Mouse (Mus musculus): Measurements from ENCODE around the gene Smap1. TPM values are rescaled to one million over a fixed set of nuclear protein-coding genes. Genes with fewer than 3 reads are reported as not detected.

Smap1 gene
- polyA plus RNA-seq, 2 experiments, result 27.4 to 29.0 TPM

DNA sequence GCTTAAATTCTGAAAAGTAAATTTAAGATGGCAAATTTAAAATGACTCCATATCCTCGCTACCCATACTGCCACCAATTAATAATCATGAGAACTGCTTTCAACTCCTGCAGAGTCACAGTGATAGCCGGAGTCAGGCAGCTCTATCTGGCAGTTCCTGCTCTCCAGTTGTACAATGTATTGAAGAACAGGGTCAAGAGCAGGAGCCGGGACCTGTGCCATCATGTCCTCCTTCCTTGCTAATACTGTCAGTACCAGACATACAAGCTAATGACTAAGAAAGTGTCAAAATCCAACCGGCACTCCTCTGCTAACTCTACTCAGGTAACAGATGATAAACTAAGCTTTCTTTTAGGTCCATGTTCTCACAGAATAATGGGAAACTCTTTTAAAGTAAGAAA lies 3.0 kb downstream of the Smap1 start:
- Histone ChIP-seq H3K36me3 (replicated peaks; ENCODE audit: control insufficient read depth, insufficient read depth, low read depth) (no peaks in the 10 kb centered on the region), H3K4me3 (ENCODE audit: insufficient read depth in 1 of 2, low read depth in 2 of 2, low read length in 2 of 2) (no peak overlapping the region), H3K27ac (no peak overlapping the region), H3K9me3 (ENCODE audit: control insufficient read depth, low read length) (no peaks in the 10 kb centered on the region), H3K4me1 (replicated peaks; ENCODE audit: control insufficient read depth in 2 of 2, insufficient read depth in 2 of 2, low read length in 1 of 2) (peaks cover 29 to 40% of the 10 kb centered on the region in 2 experiments), H3K4me2 (ENCODE audit: low read depth) (no peak overlapping the region; the same call in 1 of the 2 replicates), H3K27me3 (ENCODE audit: control insufficient read depth, insufficient read depth, low read length) (no peaks in the 10 kb centered on the region), H3K9ac (replicated peaks) (no peak overlapping the region)
- ATAC-seq (ENCODE audit: insufficient read depth) (no peak), DNase-seq (ENCODE audit: low read depth in 3 of 3, low spot score in 3 of 3) (no peak)
- TF ChIP-seq CTCF (IDR thresholded peaks at IDR 0.05; ENCODE audit: low read depth), result no peak
- no peak for TF ChIP-seq EP300 (IDR thresholded peaks at IDR 0.05; ENCODE audit: low read depth)
- 63% methylated on average over 4 of the region's 4 CpGs for WGBS (ENCODE audit: insufficient replicate concordance)

DNA sequence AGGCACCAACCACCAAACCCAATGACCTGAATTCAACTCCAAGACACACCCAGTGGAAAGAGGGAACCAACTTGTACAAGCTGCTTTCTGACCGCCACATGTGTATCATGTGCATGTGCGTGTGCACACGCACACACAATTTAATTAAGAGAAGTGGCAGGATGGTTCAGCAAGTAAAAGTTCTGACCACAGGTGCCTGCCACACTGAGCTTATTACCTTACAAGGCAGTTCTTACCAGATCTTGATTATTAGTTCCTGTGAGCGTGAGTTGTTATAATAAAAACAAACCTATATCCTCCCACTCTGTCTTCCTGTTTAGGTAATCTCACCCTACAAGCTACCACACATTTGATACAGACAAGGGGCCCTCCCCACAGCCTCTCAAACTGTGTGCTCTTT lies 6.6 kb downstream of the Smap1 start:
- H3K9me3 ChIP-seq (ENCODE audit: control insufficient read depth, low read length), result no peaks in the 10 kb centered on the region
- 25% methylated on average over 4 of the region's 4 CpGs for WGBS (ENCODE audit: insufficient replicate concordance)
- H3K27me3 ChIP-seq (ENCODE audit: control insufficient read depth, insufficient read depth, low read length), result no peaks in the 10 kb centered on the region
- H3K9ac ChIP-seq (replicated peaks), result peak overlapping the region; percentile 33; the same call in 1 of the 2 replicates
- peaks cover 21 to 29% of the 10 kb centered on the region in 2 experiments for H3K4me1 ChIP-seq (replicated peaks; ENCODE audit: control insufficient read depth in 2 of 2, insufficient read depth in 2 of 2, low read length in 1 of 2)
- no peaks in the 10 kb centered on the region for H3K36me3 ChIP-seq (replicated peaks; ENCODE audit: control insufficient read depth, insufficient read depth, low read depth)
- ATAC-seq (ENCODE audit: insufficient read depth), result peak; percentile 62; the same call in 1 of the 2 replicates
- no peak for DNase-seq (ENCODE audit: low read depth in 3 of 3, low spot score in 3 of 3)
- TF ChIP-seq CTCF (IDR thresholded peaks at IDR 0.05; ENCODE audit: low read depth) (no peak), EP300 (IDR thresholded peaks at IDR 0.05; ENCODE audit: low read depth) (peak; percentile 22; the same call in 1 of the 2 replicates)
- H3K27ac ChIP-seq, result no peak overlapping the region; the same call in 1 of the 2 replicates
- no peak overlapping the region for H3K4me3 ChIP-seq (ENCODE audit: insufficient read depth in 1 of 2, low read depth in 2 of 2, low read length in 2 of 2)
- H3K4me2 ChIP-seq (ENCODE audit: low read depth), result peak overlapping the region; percentile 32

GRCm38 (mm10) chr1:23912988-23913387 lies 9.1 kb downstream of the Smap1 start:
- no peak for TF ChIP-seq EP300 (IDR thresholded peaks at IDR 0.05; ENCODE audit: low read depth)
- no peak for TF ChIP-seq CTCF (IDR thresholded peaks at IDR 0.05; ENCODE audit: low read depth)
- no peak overlapping the region for H3K9ac ChIP-seq (replicated peaks)
- no peak overlapping the region for H3K4me2 ChIP-seq (ENCODE audit: low read depth)
- H3K9me3 ChIP-seq (ENCODE audit: control insufficient read depth, low read length), result no peaks in the 10 kb centered on the region
- peaks cover 13 to 24% of the 10 kb centered on the region in 2 experiments for H3K4me1 ChIP-seq (replicated peaks; ENCODE audit: control insufficient read depth in 2 of 2, insufficient read depth in 2 of 2, low read length in 1 of 2)
- WGBS (ENCODE audit: insufficient replicate concordance), result 68% methylated on average over 2 of the region's 2 CpGs
- ATAC-seq (ENCODE audit: insufficient read depth) (no peak), DNase-seq (ENCODE audit: low read depth in 3 of 3, low spot score in 3 of 3) (no peak)
- no peak overlapping the region for H3K4me3 ChIP-seq (ENCODE audit: insufficient read depth in 1 of 2, low read depth in 2 of 2, low read length in 2 of 2)
- H3K27me3 ChIP-seq (ENCODE audit: control insufficient read depth, insufficient read depth, low read length), result no peaks in the 10 kb centered on the region
- no peaks in the 10 kb centered on the region for H3K36me3 ChIP-seq (replicated peaks; ENCODE audit: control insufficient read depth, insufficient read depth, low read depth)
- H3K27ac ChIP-seq, result no peak overlapping the region

GRCm38 (mm10) chr1:23906082-23906481 lies 16.0 kb downstream of the Smap1 start:
- Histone ChIP-seq H3K4me1 (replicated peaks; ENCODE audit: control insufficient read depth in 2 of 2, insufficient read depth in 2 of 2, low read length in 1 of 2) (peaks cover 5 to 8% of the 10 kb centered on the region in 2 experiments; a peak in 3 of 4 replicates), H3K9ac (replicated peaks) (no peak overlapping the region), H3K4me3 (ENCODE audit: insufficient read depth in 1 of 2, low read depth in 2 of 2, low read length in 2 of 2) (no peak overlapping the region), H3K27me3 (ENCODE audit: control insufficient read depth, insufficient read depth, low read length) (no peaks in the 10 kb centered on the region), H3K9me3 (ENCODE audit: control insufficient read depth, low read length) (no peaks in the 10 kb centered on the region), H3K36me3 (replicated peaks; ENCODE audit: control insufficient read depth, insufficient read depth, low read depth) (no peaks in the 10 kb centered on the region), H3K27ac (no peak overlapping the region), H3K4me2 (ENCODE audit: low read depth) (no peak overlapping the region)
- no peak for DNase-seq (ENCODE audit: low read depth in 3 of 3, low spot score in 3 of 3)
- ATAC-seq (ENCODE audit: insufficient read depth), result no peak
- TF ChIP-seq CTCF (IDR thresholded peaks at IDR 0.05; ENCODE audit: low read depth) (peak; percentile 47), EP300 (IDR thresholded peaks at IDR 0.05; ENCODE audit: low read depth) (no peak)

GRCm38 (mm10) chr1:23903340-23903739 lies 18.8 kb downstream of the Smap1 start:
- Histone ChIP-seq H3K27me3 (ENCODE audit: control insufficient read depth, insufficient read depth, low read length) (no peaks in the 10 kb centered on the region), H3K4me3 (ENCODE audit: insufficient read depth in 1 of 2, low read depth in 2 of 2, low read length in 2 of 2) (no peak overlapping the region), H3K4me2 (ENCODE audit: low read depth) (no peak overlapping the region), H3K27ac (no peak overlapping the region), H3K9me3 (ENCODE audit: control insufficient read depth, low read length) (no peaks in the 10 kb centered on the region), H3K36me3 (replicated peaks; ENCODE audit: control insufficient read depth, insufficient read depth, low read depth) (no peaks in the 10 kb centered on the region), H3K4me1 (replicated peaks; ENCODE audit: control insufficient read depth in 2 of 2, insufficient read depth in 2 of 2, low read length in 1 of 2) (peaks cover 12 to 19% of the 10 kb centered on the region in 2 experiments), H3K9ac (replicated peaks) (no peak overlapping the region)
- WGBS (ENCODE audit: insufficient replicate concordance), result 50% methylated on average over 3 of the region's 3 CpGs
- no peak for DNase-seq (ENCODE audit: low read depth in 3 of 3, low spot score in 3 of 3)
- no peak for TF ChIP-seq CTCF (IDR thresholded peaks at IDR 0.05; ENCODE audit: low read depth)
- no peak for ATAC-seq (ENCODE audit: insufficient read depth)
